Mouse (Mus musculus) C2C12 (cell line): ENCODE data around the gene Cabcoco1. TPM values are rescaled to one million over a fixed set of nuclear protein-coding genes. Genes with fewer than 3 reads are reported as not detected.

Source experiments
- H3K27me3 ChIP-seq: one replicate; pipeline ENCODE4 v1.6.1; 2011; ENCODE audit not compliant: control insufficient read depth, insufficient read depth, insufficient read length
- H3K36me3 ChIP-seq: one replicate; pipeline ENCODE4 v1.6.1; 2011; ENCODE audit not compliant: control insufficient read depth, insufficient read depth
- H3K4me3 ChIP-seq: one replicate; pipeline ENCODE4 v1.5.1; 2011; ENCODE audit warnings: mild to moderate bottlenecking, control low read depth; ENCODE audit not compliant: poor library complexity, insufficient read depth, severe bottlenecking
- H3K79me2 ChIP-seq: one replicate; pipeline ENCODE4 v1.6.1; 2011; ENCODE audit not compliant: control insufficient read depth, insufficient read depth
- H3K79me3 ChIP-seq: one replicate; pipeline ENCODE4 v1.6.1; 2011; ENCODE audit warnings: low read depth, control low read depth
- H3ac ChIP-seq: one replicate; pipeline ENCODE3; 2011; ENCODE audit warnings: low read depth; ENCODE audit not compliant: control insufficient read depth, insufficient read length
- CEBPB ChIP-seq: IDR thresholded peaks from one replicate; pipeline ENCODE4 v1.6.1; 2011; ENCODE audit warnings: low read depth, mild to moderate bottlenecking, control low read depth, moderate library complexity
- CTCF ChIP-seq: IDR thresholded peaks from one replicate; pipeline ENCODE4 v1.5.1; 2011; ENCODE audit not compliant: control insufficient read depth, insufficient read depth, insufficient read length
- FOSL1 ChIP-seq: IDR thresholded peaks from one replicate; pipeline ENCODE4 v1.8.0; 2011; ENCODE audit warnings: mild to moderate bottlenecking, low read length; ENCODE audit not compliant: poor library complexity, insufficient read depth, severe bottlenecking
- MAX ChIP-seq: IDR thresholded peaks from one replicate; pipeline ENCODE4 v1.6.1; 2011; ENCODE audit warnings: mild to moderate bottlenecking, control low read depth
- MYOD1 ChIP-seq: IDR thresholded peaks from one replicate; pipeline ENCODE4 v1.6.1; 2011; ENCODE audit warnings: low read depth; ENCODE audit not compliant: control insufficient read depth, insufficient read length
- MYOG ChIP-seq: IDR thresholded peaks from one replicate; pipeline ENCODE4 v1.6.1; 2011; ENCODE audit not compliant: control insufficient read depth, insufficient read length; ENCODE audit errors: extremely low read depth
- USF1 ChIP-seq: IDR thresholded peaks from one replicate; pipeline ENCODE4 v1.6.1; 2011; ENCODE audit warnings: low read depth, mild to moderate bottlenecking, control low read depth, moderate library complexity
- polyA plus RNA-seq: library from polyadenylated mRNA; unstranded; fragments of >200 nt; fragmentation: generic; extraction: Trizol; gene quantifications from one replicate; pipeline ENCODE4 v1.2.1, GENCODE M21; 2012; ENCODE audit warnings: missing spikeins

Cabcoco1 gene
- polyA plus RNA-seq, 1 experiment, result not detected

DNA sequence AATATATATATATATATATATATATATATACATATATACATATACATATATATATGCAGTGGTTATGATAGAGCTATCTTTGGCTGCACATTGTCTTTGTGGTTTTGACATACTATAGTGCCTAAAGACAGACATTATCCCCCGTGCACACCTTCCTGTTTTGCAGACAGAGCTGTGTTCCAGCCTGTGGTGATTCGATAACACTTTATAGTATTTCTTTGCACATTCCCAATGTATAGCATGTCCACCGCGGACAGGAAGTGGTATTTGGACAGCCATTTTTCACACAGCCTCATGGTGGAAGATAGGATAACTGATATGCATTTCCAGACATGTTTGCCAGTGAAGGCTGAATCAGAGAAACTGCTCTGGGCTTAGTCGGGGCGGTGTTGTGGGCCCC lies 110.3 kb downstream of the Cabcoco1 start:
- Histone ChIP-seq H3K4me3 (no peak overlapping the region), H3K79me2 (no peaks in the 10 kb centered on the region), H3K36me3 (no peaks in the 10 kb centered on the region), H3K27me3 (no peaks in the 10 kb centered on the region), H3ac (no peak overlapping the region), H3K79me3 (no peaks in the 10 kb centered on the region)
- TF ChIP-seq MAX, result no peak
- TF ChIP-seq MYOD1, result no peak
- no peak for TF ChIP-seq CEBPB

DNA sequence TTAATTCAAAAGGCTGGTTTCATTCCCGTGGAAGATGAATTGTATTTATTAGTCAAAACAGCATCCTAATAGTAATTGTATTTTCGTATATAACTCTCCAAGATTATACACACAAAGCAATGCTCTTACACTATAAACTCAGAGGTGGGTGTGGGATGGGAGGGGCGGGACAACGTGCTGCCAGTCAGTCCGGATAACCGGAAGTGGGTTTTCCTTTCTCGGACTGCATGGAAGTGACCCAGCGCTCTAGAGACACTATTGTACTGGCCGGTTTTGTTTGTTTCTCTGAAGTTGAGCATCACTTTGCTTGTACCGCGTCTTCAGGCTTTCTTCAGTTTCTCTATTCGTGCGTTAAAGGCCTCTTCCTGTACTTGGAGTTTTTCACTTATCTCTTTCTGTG lies 110.8 kb downstream of the Cabcoco1 start:
- Histone ChIP-seq H3K27me3 (no peaks in the 10 kb centered on the region), H3K79me2 (no peaks in the 10 kb centered on the region)
- TF ChIP-seq FOSL1, result no peak
- no peak for TF ChIP-seq MAX
- TF ChIP-seq CEBPB, result no peak
- TF ChIP-seq MYOD1, result no peak
- no peak for TF ChIP-seq USF1
- no peak for TF ChIP-seq MYOG
- TF ChIP-seq CTCF, result no peak

GRCm38 (mm10) chr10:68420393-68420920 lies 121.2 kb downstream of the Cabcoco1 start:
- H3K4me3 ChIP-seq, result no peak overlapping the region
- TF ChIP-seq FOSL1 (no peak), MYOD1 (no peak), USF1 (no peak)
- no peak overlapping the region for H3ac ChIP-seq
- H3K79me2 ChIP-seq, result no peaks in the 10 kb centered on the region
- no peaks in the 10 kb centered on the region for H3K79me3 ChIP-seq
- H3K36me3 ChIP-seq, result no peaks in the 10 kb centered on the region
- no peaks in the 10 kb centered on the region for H3K27me3 ChIP-seq

More for the DNA sequence above, 110.8 kb downstream of the Cabcoco1 start:
- Histone ChIP-seq H3K36me3 (no peaks in the 10 kb centered on the region), H3K79me3 (no peaks in the 10 kb centered on the region), H3K4me3 (no peak overlapping the region), H3ac (no peak overlapping the region)

DNA sequence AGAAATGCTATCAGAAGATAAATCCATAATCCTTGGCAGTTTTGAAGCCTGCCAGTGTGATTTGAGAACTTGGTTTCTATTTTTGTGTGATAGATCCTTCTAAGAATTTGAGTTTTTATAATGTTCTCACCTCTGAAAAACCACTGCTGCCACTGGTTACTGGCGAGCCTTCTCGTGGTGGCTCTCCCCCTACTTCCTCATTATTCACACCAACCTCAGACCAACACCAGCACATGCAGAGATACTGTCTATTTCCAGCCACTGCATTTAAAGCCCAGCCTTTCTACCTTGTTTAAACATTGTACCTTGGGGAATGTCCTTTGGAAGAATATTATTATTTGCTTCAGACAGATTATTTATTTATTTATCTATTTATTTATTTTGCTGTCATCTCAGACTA lies 121.8 kb downstream of the Cabcoco1 start:
- Histone ChIP-seq H3K79me3 (no peaks in the 10 kb centered on the region), H3K79me2 (no peaks in the 10 kb centered on the region), H3K36me3 (no peaks in the 10 kb centered on the region), H3ac (no peak overlapping the region), H3K4me3 (no peak overlapping the region), H3K27me3 (no peaks in the 10 kb centered on the region)
- TF ChIP-seq CTCF, result no peak
- TF ChIP-seq MYOG, result no peak
- no peak for TF ChIP-seq MYOD1
- no peak for TF ChIP-seq FOSL1
- no peak for TF ChIP-seq CEBPB
- no peak for TF ChIP-seq USF1
- TF ChIP-seq MAX, result no peak

GRCm38 (mm10) chr10:68417074-68417790 lies 124.5 kb downstream of the Cabcoco1 start:
- H3ac ChIP-seq, result no peak overlapping the region
- H3K4me3 ChIP-seq, result no peak overlapping the region
- no peaks in the 10 kb centered on the region for H3K27me3 ChIP-seq
- no peaks in the 10 kb centered on the region for H3K36me3 ChIP-seq
- no peaks in the 10 kb centered on the region for H3K79me3 ChIP-seq
- TF ChIP-seq CTCF (no peak), USF1 (no peak), MYOD1 (no peak), MAX (no peak), FOSL1 (no peak), MYOG (no peak), CEBPB (no peak)
- no peaks in the 10 kb centered on the region for H3K79me2 ChIP-seq

- TF ChIP-seq CEBPB, result no peak
- TF ChIP-seq MYOD1, result no peak
- no peak for TF ChIP-seq MYOG
- TF ChIP-seq CTCF, result no peak
- no peak for TF ChIP-seq USF1
- no peak for TF ChIP-seq FOSL1
- TF ChIP-seq MAX, result no peak
- Histone ChIP-seq H3K79me3 (no peaks in the 10 kb centered on the region), H3ac (no peak overlapping the region), H3K79me2 (no peaks in the 10 kb centered on the region), H3K27me3 (no peaks in the 10 kb centered on the region), H3K36me3 (no peaks in the 10 kb centered on the region), H3K4me3 (no peak overlapping the region)
These were observed 135.8 kb downstream of the Cabcoco1 start for GRCm38 (mm10) chr10:68405936-68406335.
